Mouse (Mus musculus) intestine, embryonic 15.5 days (tissue): ENCODE measurements around the gene Zfhx3. TPM values are rescaled to one million over a fixed set of nuclear protein-coding genes. Genes with fewer than 3 reads are reported as not detected.

Source experiments
- ATAC-seq: fragments of 200-750 bp; cut with Nextera tagmentation; 2 replicates; pipeline ENCODE4 v1.8.0; 2017; ENCODE audit warnings: moderate TSS enrichment, moderate library complexity
- H3K27ac ChIP-seq: fragments of 300-500 bp; sonication (generic); 2 replicates; pipeline ENCODE4 v1.5.1; 2015; ENCODE audit warnings: mild to moderate bottlenecking, inconsistent platforms
- H3K27me3 ChIP-seq: fragments of 300-500 bp; sonication (generic); replicated peaks from 2 replicates; pipeline ENCODE4 v1.6.1; 2015; ENCODE audit warnings: inconsistent platforms
- H3K36me3 ChIP-seq: fragments of 300-500 bp; sonication (generic); 2 replicates; pipeline ENCODE4 v1.6.1; 2015; ENCODE audit warnings: inconsistent platforms
- H3K4me1 ChIP-seq: fragments of 300-500 bp; sonication (generic); replicated peaks from 2 replicates; pipeline ENCODE4 v1.6.1; 2015; ENCODE audit warnings: inconsistent platforms
- H3K4me2 ChIP-seq: fragments of 300-500 bp; sonication (generic); replicated peaks from 2 replicates; pipeline ENCODE4 v1.6.1; 2015; ENCODE audit warnings: mild to moderate bottlenecking, inconsistent platforms
- H3K4me3 ChIP-seq: fragments of 300-500 bp; sonication (generic); replicated peaks from 2 replicates; pipeline ENCODE4 v1.5.1; 2015; ENCODE audit warnings: inconsistent platforms
- H3K9ac ChIP-seq: fragments of 300-500 bp; sonication (generic); 2 replicates; pipeline ENCODE4 v1.6.1; 2015; ENCODE audit warnings: inconsistent platforms
- H3K9me3 ChIP-seq: fragments of 300-500 bp; sonication (generic); 2 replicates; pipeline ENCODE4 v1.6.1; 2016; ENCODE audit warnings: inconsistent platforms
- WGBS: fragments of 180-500 bp; shearing (Covaris S2); methylation state at CpG from one replicate; pipeline ENCODE4 v1.1.7; 2015; 5-methylcytosine and 5-hydroxymethylcytosine counted together
- polyA plus RNA-seq: library from polyadenylated mRNA; unstranded; fragments of >200 nt; fragmentation: Nextera tagmentation; extraction: Ambion mirVana; gene quantifications from 2 replicates; pipeline ENCODE4 v1.2.1, GENCODE M21; 2015

Zfhx3 gene
- polyA plus RNA-seq, 1 experiment from 2014 or later: 11.5 TPM

DNA sequence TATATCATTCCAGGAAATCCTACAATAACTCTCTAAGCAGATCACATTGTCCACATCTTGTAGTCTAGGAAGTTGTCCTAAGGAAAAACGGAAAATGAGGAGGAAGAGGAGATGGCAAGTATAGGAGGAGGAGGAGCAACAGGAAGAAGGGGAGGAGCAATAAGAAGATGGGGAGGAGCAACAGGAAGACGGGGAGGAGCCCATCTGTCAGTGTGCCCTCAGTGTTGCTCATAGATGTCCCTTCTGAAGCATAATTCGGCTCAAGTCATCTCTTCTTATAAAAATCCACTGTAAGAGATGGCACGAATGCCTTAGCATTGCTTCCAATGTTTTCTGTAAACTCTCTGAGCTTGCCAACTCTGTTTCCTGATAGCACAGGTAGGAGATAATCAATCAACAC is 640.8 kb downstream of the Zfhx3 start:
- no peaks in the 10 kb centered on the region for H3K9me3 ChIP-seq
- H3K36me3 ChIP-seq: no peaks in the 10 kb centered on the region
- no peaks in the 10 kb centered on the region for H3K27me3 ChIP-seq
- WGBS: 87% methylated on average over 4 of the region's 4 CpGs
- ATAC-seq: no peak
- H3K4me3 ChIP-seq: no peak overlapping the region
- H3K4me2 ChIP-seq: no peak overlapping the region
- H3K4me1 ChIP-seq: no peaks in the 10 kb centered on the region; the same call in 1 of the 2 replicates
- no peak overlapping the region for H3K9ac ChIP-seq
- no peak overlapping the region for H3K27ac ChIP-seq

DNA sequence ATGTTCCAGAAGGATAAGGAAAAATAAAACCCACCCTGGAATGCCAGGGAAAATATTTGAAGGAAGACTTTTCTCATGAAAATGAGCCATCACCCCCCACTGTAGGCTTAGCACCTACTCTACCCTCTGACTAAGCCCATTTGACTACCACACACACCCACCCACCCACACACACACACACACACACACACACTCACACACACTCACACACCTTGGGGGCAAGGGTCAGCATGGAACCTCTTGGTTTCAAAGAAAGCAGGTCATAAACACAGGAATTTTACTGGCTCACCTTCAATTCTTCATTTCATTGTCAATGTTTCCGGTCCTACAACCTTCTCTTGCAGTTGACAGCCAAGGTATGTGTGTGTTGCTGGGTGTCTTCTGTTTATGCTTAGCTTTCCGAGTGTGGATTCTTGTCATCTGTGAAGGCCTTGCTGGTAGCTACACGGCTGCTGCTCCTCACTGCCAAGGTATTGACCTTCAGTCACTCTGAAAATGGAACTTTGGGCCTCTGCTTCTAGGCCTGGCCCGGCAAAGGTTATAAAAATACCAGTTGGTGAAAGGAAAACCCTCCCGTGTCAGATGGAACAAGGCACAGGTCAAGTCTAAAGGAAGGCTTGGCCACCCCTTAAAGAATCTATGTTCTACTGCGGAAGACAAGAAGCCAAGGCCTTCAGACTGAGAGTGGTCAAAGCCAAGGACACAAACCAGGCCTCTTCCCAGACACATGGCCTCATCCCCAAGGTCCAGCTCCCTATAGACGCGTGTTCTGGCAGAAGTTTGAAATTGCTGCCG is 641.6 kb downstream of the Zfhx3 start:
- Histone ChIP-seq H3K27ac (no peak overlapping the region), H3K4me2 (no peak overlapping the region), H3K4me3 (no peak overlapping the region), H3K9me3 (no peaks in the 10 kb centered on the region), H3K4me1 (no peaks in the 10 kb centered on the region; the same call in 1 of the 2 replicates), H3K36me3 (no peaks in the 10 kb centered on the region), H3K9ac (no peak overlapping the region), H3K27me3 (no peaks in the 10 kb centered on the region)
- ATAC-seq: peak; percentile 47
- WGBS: 66% methylated on average over 9 of the region's 9 CpGs

DNA sequence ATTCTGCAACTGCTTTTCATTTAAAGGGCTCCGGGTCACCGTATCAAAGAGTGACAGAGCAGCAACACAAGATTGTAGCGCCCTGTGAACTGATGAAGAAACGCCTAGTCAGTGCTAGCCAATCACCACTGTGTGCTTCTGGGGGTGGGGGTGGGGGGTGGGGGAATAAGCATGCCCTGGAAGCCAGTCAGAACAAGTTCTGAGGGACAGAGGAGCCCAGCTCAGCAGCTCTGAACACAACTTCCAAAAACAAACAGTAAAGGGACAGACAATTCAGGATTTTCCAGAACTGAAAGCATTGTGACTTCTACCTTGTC is 642.2 kb downstream of the Zfhx3 start:
- Histone ChIP-seq H3K27ac (no peak overlapping the region), H3K36me3 (no peaks in the 10 kb centered on the region)
- WGBS: 77% methylated on average over 4 of the region's 4 CpGs

DNA sequence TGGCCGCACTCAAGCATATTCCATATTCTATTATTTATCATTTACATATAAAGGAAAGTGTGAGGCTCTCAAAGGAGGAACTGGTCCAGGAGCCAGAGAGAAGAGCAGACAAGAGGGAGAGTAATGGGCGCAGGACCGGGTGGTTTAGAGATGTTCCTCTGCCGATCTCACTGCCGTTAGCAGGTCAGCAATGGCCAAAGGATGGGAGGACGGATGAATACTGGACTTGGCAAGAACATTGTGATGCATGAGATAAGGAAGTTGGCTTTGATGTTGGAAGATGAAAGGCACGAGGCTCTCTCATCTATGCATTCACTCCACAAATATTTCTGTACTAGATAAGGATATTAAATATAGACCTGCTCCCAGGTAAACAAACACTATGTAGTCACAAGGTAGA is 648.6 kb downstream of the Zfhx3 start:
- H3K27ac ChIP-seq: no peak overlapping the region
- H3K4me3 ChIP-seq: no peak overlapping the region
- H3K4me1 ChIP-seq: peaks cover 28% of the 10 kb centered on the region
- no peaks in the 10 kb centered on the region for H3K27me3 ChIP-seq
- H3K4me2 ChIP-seq: no peak overlapping the region
- H3K36me3 ChIP-seq: no peaks in the 10 kb centered on the region
- 0 out of 2 replicates have a peak, but pooled peaks have one; percentile 11 for ATAC-seq
- H3K9ac ChIP-seq: no peak overlapping the region
- H3K9me3 ChIP-seq: no peaks in the 10 kb centered on the region
- WGBS: 66% methylated on average over 7 of the region's 7 CpGs

More for the DNA sequence above, 642.2 kb downstream of the Zfhx3 start:
- peak; percentile 41 for ATAC-seq
- H3K4me3 ChIP-seq: no peak overlapping the region
- no peaks in the 10 kb centered on the region for H3K27me3 ChIP-seq
- no peak overlapping the region for H3K4me2 ChIP-seq
- H3K9ac ChIP-seq: no peak overlapping the region
- H3K4me1 ChIP-seq: no peaks in the 10 kb centered on the region; the same call in 1 of the 2 replicates
- no peaks in the 10 kb centered on the region for H3K9me3 ChIP-seq

DNA sequence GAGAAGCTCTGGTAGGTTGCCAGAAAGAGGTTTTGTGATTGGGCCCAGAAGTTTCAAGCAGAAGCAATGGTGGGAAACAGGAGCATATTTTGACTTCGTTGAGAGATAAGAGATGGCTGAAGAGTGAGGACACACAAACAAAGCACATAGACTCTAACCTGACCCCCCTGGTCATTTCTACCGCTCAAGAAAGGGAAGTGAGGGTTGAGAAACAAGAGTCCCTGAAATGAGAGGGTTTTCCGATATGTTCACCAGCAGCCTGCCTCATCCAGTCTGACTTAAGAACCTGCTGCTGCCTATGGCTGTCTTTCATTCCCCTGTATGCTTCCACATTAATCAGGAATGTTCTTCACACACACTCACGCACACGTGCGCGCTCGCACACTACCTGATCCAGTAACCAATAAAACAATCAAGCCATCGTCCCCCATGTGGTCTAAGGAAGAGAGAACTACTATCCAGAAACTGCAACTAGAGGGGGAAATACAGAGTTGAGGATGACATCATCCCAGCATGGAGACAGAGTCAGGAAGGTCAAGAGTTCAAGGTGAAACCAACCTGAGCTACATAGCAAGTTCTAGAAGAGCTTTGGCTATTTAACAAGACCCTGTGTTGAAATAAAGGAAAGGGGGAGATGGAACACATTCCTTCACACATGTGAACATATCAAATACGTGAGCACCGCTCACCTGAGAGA is 649.7 kb downstream of the Zfhx3 start:
- H3K27ac ChIP-seq: no peak overlapping the region
- no peak overlapping the region for H3K9ac ChIP-seq
- WGBS: 92% methylated on average over 11 of the region's 11 CpGs
- H3K4me1 ChIP-seq: peaks cover 28% of the 10 kb centered on the region
- H3K4me2 ChIP-seq: no peak overlapping the region
- no peak overlapping the region for H3K4me3 ChIP-seq
- H3K27me3 ChIP-seq: no peaks in the 10 kb centered on the region
- H3K36me3 ChIP-seq: no peaks in the 10 kb centered on the region
- no peak for ATAC-seq
- H3K9me3 ChIP-seq: no peaks in the 10 kb centered on the region

DNA sequence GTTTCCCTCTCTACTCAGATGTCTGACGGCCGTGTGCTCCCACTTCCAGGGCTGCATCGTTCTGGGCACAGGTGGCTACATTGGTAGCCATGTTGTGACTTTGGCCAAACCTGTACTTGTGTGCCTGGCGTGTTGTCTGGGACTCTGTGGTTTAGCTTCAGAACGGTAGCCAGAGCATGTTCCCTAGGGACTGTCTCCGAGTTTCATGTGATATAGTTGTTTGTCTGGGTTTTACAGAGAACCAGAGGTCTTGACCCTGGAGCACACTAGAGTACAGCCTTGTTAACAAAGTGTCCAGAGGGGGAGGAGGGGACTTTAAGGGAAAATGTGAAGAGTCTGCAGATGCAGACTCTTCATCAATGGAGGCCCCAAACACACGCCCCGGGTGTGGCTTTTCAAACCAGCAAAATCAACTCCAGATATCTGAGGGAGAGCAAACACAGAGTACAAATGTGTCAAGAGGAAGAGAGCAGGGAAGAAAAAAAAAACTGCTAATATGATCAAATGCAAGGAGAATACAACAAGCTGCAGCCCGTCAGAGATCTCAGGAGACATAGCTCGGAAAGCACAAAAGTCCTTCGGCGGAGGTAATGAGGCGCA is 650.6 kb downstream of the Zfhx3 start:
- no peak overlapping the region for H3K4me2 ChIP-seq
- H3K4me3 ChIP-seq: no peak overlapping the region
- no peak; the same call in 1 of the 2 replicates for ATAC-seq
- H3K9me3 ChIP-seq: no peaks in the 10 kb centered on the region
- no peak overlapping the region for H3K9ac ChIP-seq
- H3K27me3 ChIP-seq: no peaks in the 10 kb centered on the region
- H3K4me1 ChIP-seq: peaks cover 28% of the 10 kb centered on the region
- no peak overlapping the region for H3K27ac ChIP-seq
- H3K36me3 ChIP-seq: no peaks in the 10 kb centered on the region
- 64% methylated on average over 13 of the region's 13 CpGs for WGBS

DNA sequence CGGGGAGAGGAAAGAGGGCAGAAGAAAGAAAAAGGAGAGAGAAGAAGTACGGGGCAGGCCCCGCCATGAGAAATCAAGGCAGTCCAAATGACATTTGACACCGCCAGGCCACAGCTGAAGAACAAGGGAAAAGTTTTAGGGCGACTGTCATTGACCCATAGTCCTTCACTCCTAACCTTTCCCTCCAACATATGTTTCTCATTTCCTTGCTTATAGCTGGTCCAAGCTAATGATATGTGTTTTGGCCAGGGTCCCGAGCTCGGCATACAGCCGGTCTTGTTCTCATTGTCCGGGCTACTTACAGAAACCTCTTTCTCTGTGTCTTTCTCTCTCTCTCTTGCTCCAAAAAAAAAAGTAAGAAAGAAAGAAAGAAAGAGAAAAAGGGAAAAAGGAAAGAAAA is 651.4 kb downstream of the Zfhx3 start:
- H3K9me3 ChIP-seq: no peaks in the 10 kb centered on the region
- H3K36me3 ChIP-seq: no peaks in the 10 kb centered on the region
- 0 out of 2 replicates have a peak overlapping the region, but pooled peaks have one; percentile 6 for H3K4me2 ChIP-seq
- ATAC-seq: 0 out of 2 replicates have a peak, but pooled peaks have one; percentile 29
- 0 out of 2 replicates have a peak overlapping the region, but pooled peaks have one; percentile 51 for H3K27ac ChIP-seq
- no peak overlapping the region for H3K4me3 ChIP-seq
- peaks cover 28% of the 10 kb centered on the region for H3K4me1 ChIP-seq
- no peaks in the 10 kb centered on the region for H3K27me3 ChIP-seq
- H3K9ac ChIP-seq: no peak overlapping the region
- 48% methylated on average over 9 of the region's 9 CpGs for WGBS

DNA sequence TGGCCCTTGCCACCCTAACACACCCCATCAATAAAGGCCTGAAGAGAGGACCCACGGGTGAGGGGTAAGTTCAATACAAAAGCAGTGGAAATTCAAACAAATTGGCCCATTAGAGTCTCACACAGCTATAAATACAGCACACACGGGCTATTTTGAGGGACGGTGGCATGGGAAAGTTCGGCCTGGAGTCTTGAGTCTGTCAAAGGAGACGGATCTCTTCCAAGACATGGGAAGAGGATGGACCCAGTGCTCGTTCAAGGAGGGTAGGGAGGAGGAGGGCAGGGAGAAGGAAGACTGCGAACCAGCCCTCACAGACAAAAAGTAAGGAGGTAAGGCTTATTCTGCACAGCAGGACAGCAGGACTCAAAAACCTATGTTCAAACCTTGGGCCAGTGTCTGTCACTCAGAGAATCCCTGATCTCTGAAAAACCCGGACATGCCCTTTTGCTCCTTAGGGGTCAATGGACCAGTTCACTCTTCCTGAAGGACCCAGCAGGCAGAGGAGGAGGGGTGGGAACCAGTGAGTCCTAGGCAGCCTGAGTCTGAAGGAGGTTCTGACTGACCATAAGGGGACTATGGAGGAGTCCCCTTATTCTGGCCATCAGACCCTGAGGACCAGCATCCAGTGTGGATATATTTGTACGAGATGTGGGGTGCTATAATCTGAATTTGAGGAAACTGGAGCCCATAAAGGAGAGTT is 652.1 kb downstream of the Zfhx3 start:
- no peaks in the 10 kb centered on the region for H3K9me3 ChIP-seq
- WGBS: 58% methylated on average over 9 of the region's 9 CpGs
- H3K4me3 ChIP-seq: no peak overlapping the region
- H3K9ac ChIP-seq: no peak overlapping the region
- H3K4me1 ChIP-seq: peaks cover 28% of the 10 kb centered on the region
- no peaks in the 10 kb centered on the region for H3K27me3 ChIP-seq
- H3K4me2 ChIP-seq: 0 out of 2 replicates have a peak overlapping the region, but pooled peaks have one; percentile 6
- 0 out of 2 replicates have a peak overlapping the region, but pooled peaks have one; percentile 51 for H3K27ac ChIP-seq
- ATAC-seq: no peak
- H3K36me3 ChIP-seq: no peaks in the 10 kb centered on the region

DNA sequence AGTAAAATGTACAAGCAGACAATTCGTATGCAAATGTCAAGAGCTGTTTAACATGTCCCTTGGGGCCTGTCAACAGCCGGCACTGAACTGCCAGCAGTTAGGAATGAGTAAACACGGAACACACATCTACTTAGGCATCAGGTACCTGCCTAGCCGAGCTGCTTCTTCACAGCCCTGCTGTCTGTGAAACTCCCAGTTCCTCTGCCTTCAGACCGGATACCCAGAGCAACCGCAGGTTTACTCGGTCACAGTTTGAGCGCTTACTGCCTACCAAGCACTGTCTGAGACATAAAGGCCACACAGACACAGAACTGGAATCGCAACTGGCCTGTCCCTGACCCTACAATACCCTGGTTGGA is 652.6 kb downstream of the Zfhx3 start:
- 65% methylated on average over 9 of the region's 9 CpGs for WGBS
- Histone ChIP-seq H3K36me3 (no peaks in the 10 kb centered on the region), H3K9me3 (no peaks in the 10 kb centered on the region), H3K4me1 (peaks cover 28% of the 10 kb centered on the region), H3K27me3 (no peaks in the 10 kb centered on the region), H3K4me3 (no peak overlapping the region), H3K27ac (no peak overlapping the region), H3K4me2 (no peak overlapping the region), H3K9ac (no peak overlapping the region)
- ATAC-seq: no peak

DNA sequence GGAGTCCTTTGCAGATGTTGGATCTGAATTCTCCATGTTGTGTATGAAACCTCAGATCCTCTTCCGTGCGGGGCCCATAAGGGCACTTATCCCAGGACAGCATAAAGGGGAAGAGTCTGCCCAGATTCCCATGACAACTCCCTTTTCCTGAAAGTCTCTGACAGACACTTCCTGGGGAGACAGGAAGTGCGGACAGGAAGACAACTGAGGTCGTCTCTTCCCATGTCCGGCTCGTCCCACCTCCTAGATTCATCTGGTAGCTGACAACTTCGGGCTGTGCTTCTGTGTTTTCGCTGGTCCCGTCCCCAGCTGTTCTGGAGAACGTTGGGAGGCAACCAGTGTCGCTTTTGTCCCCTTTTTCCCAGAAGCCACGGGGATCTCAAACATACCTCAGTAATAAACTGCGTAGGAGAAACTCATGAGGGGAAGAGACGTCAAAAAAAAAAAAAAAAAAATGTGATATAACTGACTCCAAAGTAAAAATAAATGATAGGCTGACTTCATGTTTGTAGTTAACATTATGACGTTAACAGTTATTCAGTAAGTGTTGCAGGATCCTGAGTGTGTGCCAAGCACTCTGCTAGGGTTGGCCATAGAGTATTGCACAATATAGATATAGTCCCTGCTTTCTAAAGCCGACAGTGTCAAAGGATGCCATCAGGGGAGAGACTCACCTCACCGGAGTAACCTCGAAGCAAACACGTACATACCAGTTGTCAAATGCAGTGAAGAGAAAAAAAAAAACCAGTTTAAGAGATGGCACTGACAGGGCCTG is 653.5 kb downstream of the Zfhx3 start:
- Histone ChIP-seq H3K4me1 (peaks cover 28% of the 10 kb centered on the region), H3K9me3 (no peaks in the 10 kb centered on the region), H3K4me3 (no peak overlapping the region), H3K27ac (no peak overlapping the region), H3K36me3 (no peaks in the 10 kb centered on the region), H3K4me2 (no peak overlapping the region), H3K9ac (no peak overlapping the region), H3K27me3 (no peaks in the 10 kb centered on the region)
- 72% methylated on average over 19 of the region's 19 CpGs for WGBS
- no peak for ATAC-seq

DNA sequence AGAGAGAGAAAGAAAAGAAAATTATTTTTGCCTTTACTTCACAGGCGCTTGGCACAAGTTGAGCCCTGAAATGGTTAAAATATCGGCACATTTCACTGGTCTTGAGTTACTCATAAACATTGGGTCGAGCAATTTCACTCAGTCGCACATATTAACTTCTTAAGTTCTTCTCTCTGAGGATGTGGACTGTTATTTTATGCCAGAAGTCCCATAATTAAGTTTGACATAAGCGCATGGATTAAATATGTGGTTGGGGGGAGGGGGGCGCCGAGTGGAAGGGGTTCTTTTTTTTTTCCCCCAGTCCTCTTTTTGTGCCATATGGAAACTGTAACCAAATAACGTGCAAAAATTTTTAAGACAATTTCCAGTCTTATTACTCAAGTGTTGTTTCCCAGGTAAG is 656.6 kb downstream of the Zfhx3 start:
- ATAC-seq: no peak
- WGBS: 50% methylated on average over 8 of the region's 8 CpGs
- peaks cover 14% of the 10 kb centered on the region for H3K4me1 ChIP-seq
- H3K36me3 ChIP-seq: no peaks in the 10 kb centered on the region
- H3K4me3 ChIP-seq: no peak overlapping the region
- H3K4me2 ChIP-seq: no peak overlapping the region
- no peaks in the 10 kb centered on the region for H3K9me3 ChIP-seq
- H3K27ac ChIP-seq: no peak overlapping the region
- no peak overlapping the region for H3K9ac ChIP-seq
- H3K27me3 ChIP-seq: no peaks in the 10 kb centered on the region
